In genomic region chr2:90677007-90677406, GRCm38 (mm10) we compare ENCODE assay signal across 8 mouse cellular contexts. TPM values are rescaled to one million over a fixed set of nuclear protein-coding genes. Genes with fewer than 3 reads are reported as not detected.
DNase-seq lines count a peak whose midpoint lies in the region; ATAC-seq lines count a peak whose summit lies in the region.

Gene Nup160 (plus strand): TSS chr2:90677215.

- H3K9me3 ChIP-seq in neural tube, embryonic 11.5 days (ENCODE audit: control insufficient read depth, low read length): no peaks in the 10 kb centered on the region
- no peaks in the 10 kb centered on the region for H3K9me3 ChIP-seq in heart, embryonic 14.5 days (ENCODE audit: control insufficient read depth, low read length)
- no peaks in the 10 kb centered on the region for H3K9me3 ChIP-seq in limb, embryonic 12.5 days

- ATAC-seq in neural tube, embryonic 11.5 days (ENCODE audit: insufficient read depth, low FRiP score, low TSS enrichment): no peak
- no peak for ATAC-seq in common myeloid progenitor, adult 5-6 weeks (replicated peaks; ENCODE audit: low read depth, poor library complexity, severe bottlenecking)
- ATAC-seq in heart, embryonic 14.5 days (ENCODE audit: insufficient number of reproducible peaks, insufficient read depth, low FRiP score, low read depth): no peak
- no peak for ATAC-seq in limb, embryonic 12.5 days (ENCODE audit: insufficient number of reproducible peaks, insufficient read depth, low FRiP score, low TSS enrichment, low read depth)

- H3K27me3 ChIP-seq in neural tube, embryonic 11.5 days (ENCODE audit: control insufficient read depth, insufficient read depth, low read length): no peaks in the 10 kb centered on the region
- H3K27me3 ChIP-seq in heart, embryonic 14.5 days (ENCODE audit: control insufficient read depth, insufficient read depth, low read length): no peaks in the 10 kb centered on the region
- no peaks in the 10 kb centered on the region for H3K27me3 ChIP-seq in limb, embryonic 12.5 days
- H3K27me3 ChIP-seq in splenic B cell, adult 2 months (ENCODE audit: control insufficient read depth, insufficient read depth, low read length, poor library complexity, severe bottlenecking): no peaks in the 10 kb centered on the region; the same call in none of the 2 replicates

- peaks cover 5% of the 10 kb centered on the region; the same call in 1 of the 2 replicates for H3K4me1 ChIP-seq in neural tube, embryonic 11.5 days (ENCODE audit: control insufficient read depth, insufficient read depth, low read length)
- peaks cover 0 to 8% of the 10 kb centered on the region in 2 experiments; a peak in 2 of 4 replicates for H3K4me1 ChIP-seq in heart, embryonic 14.5 days (ENCODE audit: control insufficient read depth in 2 of 2, insufficient read depth in 2 of 2, low read length in 2 of 2)
- peaks cover 14% of the 10 kb centered on the region for H3K4me1 ChIP-seq in limb, embryonic 12.5 days (replicated peaks)

- WGBS in neural tube, embryonic 11.5 days: 81% methylated on average over 8 of the region's 8 CpGs
- 81% methylated on average over 8 of the region's 8 CpGs for WGBS in heart, embryonic 14.5 days
- 81% methylated on average over 8 of the region's 8 CpGs for WGBS in limb, embryonic 12.5 days

- H3K4me3 ChIP-seq in neural tube, embryonic 11.5 days (ENCODE audit: low read depth, low read length): no peak within 1 kb of the TSS
- H3K4me3 ChIP-seq in heart, embryonic 14.5 days (ENCODE audit: control insufficient read depth in 1 of 2, insufficient read depth in 1 of 2, low read depth in 1 of 2, low read length in 2 of 2): no peak within 1 kb of the TSS
- H3K4me3 ChIP-seq in limb, embryonic 12.5 days (replicated peaks): no peak within 1 kb of the TSS

- no peak within 1 kb of the TSS for H3K4me2 ChIP-seq in neural tube, embryonic 11.5 days (ENCODE audit: low read depth)
- H3K4me2 ChIP-seq in heart, embryonic 14.5 days (ENCODE audit: low read length): no peak within 1 kb of the TSS
- no peak within 1 kb of the TSS for H3K4me2 ChIP-seq in limb, embryonic 12.5 days

- no peak within 1 kb of the TSS for H3K9ac ChIP-seq in neural tube, embryonic 11.5 days (ENCODE audit: low read length)
- no peak within 1 kb of the TSS for H3K9ac ChIP-seq in heart, embryonic 14.5 days (ENCODE audit: low read length)
- H3K9ac ChIP-seq in limb, embryonic 12.5 days (replicated peaks): no peak within 1 kb of the TSS

- H3K27ac ChIP-seq in neural tube, embryonic 11.5 days (ENCODE audit: low read depth, low read length): no peak within 1 kb of the TSS
- H3K27ac ChIP-seq in heart, embryonic 14.5 days (replicated peaks in 1 of 2; ENCODE audit: control insufficient read depth in 1 of 2, insufficient read depth in 1 of 2, low read depth in 2 of 2, low read length in 2 of 2): no peak within 1 kb of the TSS
- H3K27ac ChIP-seq in limb, embryonic 12.5 days: no peak within 1 kb of the TSS

- no peak for DNase-seq in neural tube, embryonic 11.5 days (ENCODE audit: low spot score)
- DNase-seq in neural tube, embryonic 10.5 days (ENCODE audit: extremely low spot score, low spot score): no peak
- DNase-seq in splenic B cell, adult 2 months (ENCODE audit: low read depth, low spot score): peak; percentile 67
- DNase-seq in urinary bladder, adult 18-20 months (ENCODE audit: low spot score in 2 of 2): no peak
- no peak for DNase-seq in cerebellum, adult 9-10 months

- 0 out of 2 replicates have a peak, but pooled peaks cover 2% of the 10 kb centered on the region for H3K36me3 ChIP-seq in neural tube, embryonic 11.5 days (ENCODE audit: control insufficient read depth, insufficient read depth, low read length)
- peaks cover 11% of the 10 kb centered on the region; the same call in 1 of the 2 replicates for H3K36me3 ChIP-seq in heart, embryonic 14.5 days (ENCODE audit: control insufficient read depth, insufficient read depth, low read length)
- H3K36me3 ChIP-seq in limb, embryonic 12.5 days: peaks cover 5% of the 10 kb centered on the region; the same call in 1 of the 2 replicates
- H3K36me3 ChIP-seq in splenic B cell, adult 2 months (ENCODE audit: control insufficient read depth, insufficient read depth, low read length, poor library complexity, severe bottlenecking): peaks cover 3% of the 10 kb centered on the region; the same call in 1 of the 2 replicates

RNA-seq across cellular contexts. Expression of gene Nup160, which starts in this region (rescaled TPM):
- 61.0 and 64.0 TPM in 2 replicates for polyA plus RNA-seq in neural tube, embryonic 11.5 days (2014; fragmentation: Nextera tagmentation; extraction: Ambion mirVana)
- total RNA-seq in common myeloid progenitor, adult 5-6 weeks (2017): 40.7 and 80.8 TPM in 2 replicates
- 24.0 and 28.5 TPM in 2 replicates for polyA plus RNA-seq in heart, embryonic 14.5 days (2014; fragmentation: Nextera tagmentation; extraction: Ambion mirVana)
- 60.9 and 63.4 TPM in 2 replicates for polyA plus RNA-seq in limb, embryonic 12.5 days (2016; fragmentation: Nextera tagmentation; extraction: Ambion mirVana)
